Mouse (Mus musculus) gastrocnemius, adult 2 months (tissue): ENCODE measurements around the gene Paip2b. TPM values are rescaled to one million over a fixed set of nuclear protein-coding genes. Genes with fewer than 3 reads are reported as not detected.
A peak's percentile ranks its signal among the peaks of the same experiment; 100 is the strongest.
"Not testable (repeated sequence)": the region's sequence is repeated elsewhere in the genome, so short reads cannot be mapped to it uniquely, and the experiment has no call there.

Experiments used
- DNase-seq: peaks from one replicate; pipeline ENCODE4 v3.0.0; 2022
- H3K27ac ChIP-seq: fragments of 200-600 bp; 2 replicates; pipeline ENCODE4 v1.8.1; 2022; ENCODE audit warnings: mild to moderate bottlenecking
- H3K4me3 ChIP-seq: fragments of 200-600 bp; 2 replicates; pipeline ENCODE4 v1.8.1; 2022; ENCODE audit warnings: mild to moderate bottlenecking, moderate library complexity
- CTCF ChIP-seq: fragments of 200-600 bp; IDR thresholded peaks from 2 replicates; pipeline ENCODE4 v1.8.1; 2022; ENCODE audit warnings: antibody characterized with exemption, mild to moderate bottlenecking, moderate library complexity
- intact Hi-C: fragments of 180-260 bp; cut with DNase I; formaldehyde crosslinking; loops from one replicate; pipeline ENCODE4 v1.15.1; 2025
- total RNA-seq, 2 experiments: library from RNA; stranded (reverse); gene quantifications; 2 replicates each; pipeline ENCODE4 v1.2.3; 2021

Gene Paip2b
- total RNA-seq, 2 experiments from 2014 or later = 89.1 to 102 TPM

DNA sequence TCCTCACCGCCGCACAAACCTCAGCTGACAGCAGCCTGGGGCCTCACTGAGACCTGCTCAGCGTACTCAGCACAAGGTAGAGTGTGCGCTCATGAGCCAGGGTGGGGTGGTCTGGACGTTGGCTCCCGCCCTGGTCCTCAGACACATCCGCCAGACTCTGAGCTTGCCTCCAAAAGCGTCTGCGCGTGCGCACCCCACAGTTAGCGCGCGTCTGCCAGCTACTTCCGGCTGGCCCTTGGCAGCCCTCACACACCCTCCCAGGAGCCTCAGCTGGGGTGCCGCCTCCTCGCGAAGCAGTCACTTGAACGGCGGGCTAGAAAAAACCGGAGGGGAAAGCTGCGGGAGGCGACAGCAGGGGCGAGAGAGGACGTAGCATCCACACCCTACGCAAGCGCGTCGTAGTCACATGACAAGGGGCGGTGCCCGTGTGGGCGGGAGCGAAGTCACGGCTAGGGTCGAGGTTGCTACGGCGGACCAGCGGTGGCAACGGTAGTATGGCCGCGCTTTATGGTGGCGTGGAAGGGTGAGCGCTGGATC, 36.7 kb downstream of the Paip2b start, which contains the start of gene Nagk:
Gene Nagk (plus strand): TSS at position 223 of the 537 bp plus-strand sequence.
- intact Hi-C loops = loop anchor here (2.0 kb wide), 1 partner anchor 36 kb away; the partner anchor contains the start of gene Paip2b
- peak; percentile 94 for DNase-seq
- no peak for TF ChIP-seq CTCF

DNA sequence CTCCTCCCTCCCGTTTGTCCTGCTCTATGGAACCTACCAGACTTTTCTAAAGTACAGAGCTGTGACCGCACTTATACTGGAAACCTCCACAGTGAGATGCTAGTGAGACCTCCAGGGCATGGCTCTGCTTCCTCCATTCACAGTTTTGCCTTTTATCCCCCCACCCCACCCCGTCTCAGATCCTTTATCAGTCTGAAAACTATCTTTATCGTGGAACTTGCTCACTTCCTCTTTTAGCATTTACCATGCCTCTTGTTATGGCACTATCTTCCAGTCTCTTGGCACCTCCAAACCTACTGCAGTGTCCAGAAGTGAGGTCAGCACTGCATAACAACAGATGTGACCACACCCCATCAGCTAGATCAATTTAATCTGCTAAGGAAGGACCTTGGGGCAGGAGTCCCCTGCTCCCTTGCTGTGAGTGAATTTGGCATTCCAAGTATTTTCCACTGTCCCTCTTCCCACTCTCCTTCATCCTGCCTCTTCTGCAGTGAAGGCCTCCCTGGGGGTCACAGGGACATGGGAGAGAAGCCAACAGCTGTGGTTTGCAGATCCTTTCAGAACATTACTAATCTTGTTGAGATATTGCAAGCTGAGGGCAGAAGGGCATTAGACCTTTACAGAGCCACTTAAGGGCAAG, 40.2 kb downstream of the Paip2b start:
- Histone ChIP-seq H3K4me3 (no peak overlapping the region), H3K27ac (peak overlapping the region; percentile 31; the same call in 1 of the 2 replicates)
- intact Hi-C loops = no loop called here
- no peak for DNase-seq
- TF ChIP-seq CTCF = no peak

More for the DNA sequence above, 36.7 kb downstream of the Paip2b start, which contains the start of gene Nagk:
- Histone ChIP-seq H3K4me3 (peak within 1 kb of the TSS; percentile 89), H3K27ac (peak within 1 kb of the TSS; percentile 98)

DNA sequence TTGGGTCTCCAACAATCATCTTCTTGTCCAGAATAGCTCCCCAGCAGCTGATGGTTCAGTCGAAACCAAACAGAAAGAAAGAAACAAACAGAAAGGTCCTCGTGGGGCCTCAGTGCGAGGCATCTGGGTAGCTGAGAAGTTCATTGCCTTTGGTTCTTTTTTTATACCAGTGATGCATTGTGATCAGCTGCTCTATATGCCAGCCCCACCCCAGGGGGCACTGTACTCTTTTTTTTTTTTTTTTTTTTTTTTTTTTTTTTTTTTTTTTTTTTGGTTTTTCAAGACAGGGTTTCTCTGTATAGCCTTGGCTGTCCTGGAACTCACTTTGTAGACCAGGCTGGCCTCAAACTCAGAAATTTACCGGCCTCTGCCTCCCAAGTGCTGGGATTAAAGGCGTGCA, 41.0 kb downstream of the Paip2b start:
- H3K27ac ChIP-seq, DNase-seq, H3K4me3 ChIP-seq, intact Hi-C loops: not testable (repeated sequence)

DNA sequence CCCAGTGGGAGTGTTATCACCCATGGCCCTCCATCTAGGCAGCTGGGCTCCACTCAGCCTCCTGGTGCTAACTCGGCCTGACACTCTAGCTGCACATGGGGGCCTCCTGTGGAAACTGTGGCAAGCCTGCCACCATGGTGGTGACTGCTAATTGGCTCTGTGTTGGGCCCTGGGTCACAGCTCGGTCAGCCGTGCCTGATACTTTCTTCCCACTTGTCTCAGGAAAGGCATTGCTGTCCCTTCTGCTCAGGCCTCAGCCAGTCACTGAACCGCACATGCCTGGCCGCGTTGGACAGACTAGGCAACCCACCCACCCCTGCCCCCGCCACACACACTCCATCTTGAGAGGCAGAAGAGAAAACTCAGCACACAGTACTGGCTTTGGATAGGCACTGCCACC, 43.0 kb downstream of the Paip2b start:
- no peak for DNase-seq
- Histone ChIP-seq H3K27ac (no peak overlapping the region), H3K4me3 (no peak overlapping the region)
- intact Hi-C loops = no loop called here
- TF ChIP-seq CTCF = no peak

DNA sequence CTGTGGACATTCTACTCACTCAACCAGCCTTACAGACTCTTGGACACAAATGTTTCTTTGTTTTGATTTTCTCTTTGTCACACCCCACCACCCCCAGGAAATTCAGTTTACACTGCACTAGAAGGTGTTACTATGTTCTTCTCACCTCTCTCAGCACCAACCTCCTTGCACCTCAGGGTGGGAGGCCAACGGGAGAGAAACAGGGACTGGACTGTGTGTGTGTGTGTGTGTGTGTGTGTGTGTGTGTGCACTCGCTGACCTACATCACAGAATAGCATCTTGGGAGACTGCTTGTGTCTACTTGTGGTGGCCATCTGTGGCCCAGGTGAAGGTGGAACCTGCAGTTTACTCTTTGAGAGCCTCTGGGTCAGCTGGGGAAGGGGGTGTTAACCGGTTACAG, 45.1 kb downstream of the Paip2b start:
- no peak for TF ChIP-seq CTCF
- intact Hi-C loops = no loop called here
- H3K27ac ChIP-seq = no peak overlapping the region
- H3K4me3 ChIP-seq = no peak overlapping the region
- DNase-seq = no peak

DNA sequence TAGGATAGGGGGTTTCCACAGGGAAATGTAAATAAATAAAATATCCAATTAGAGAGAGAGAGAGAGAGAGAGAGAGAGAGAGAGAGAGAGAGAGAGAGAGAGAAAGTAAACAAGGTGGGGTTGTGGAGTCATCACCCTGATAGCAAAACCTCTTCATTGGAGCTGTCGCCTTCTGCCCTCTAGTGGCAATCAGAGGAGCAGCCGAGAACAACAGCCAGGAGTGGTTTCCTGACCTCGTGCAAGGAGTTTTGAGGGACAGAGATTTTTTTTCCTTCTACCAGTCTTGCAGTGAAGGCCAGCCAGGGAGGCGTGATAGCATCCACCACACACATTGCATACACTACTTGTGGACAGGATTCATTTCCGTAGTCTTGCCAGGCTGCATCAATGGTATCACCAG, 52.5 kb downstream of the Paip2b start:
- TF ChIP-seq CTCF = peak; percentile 81
- DNase-seq = peak; percentile 60

DNA sequence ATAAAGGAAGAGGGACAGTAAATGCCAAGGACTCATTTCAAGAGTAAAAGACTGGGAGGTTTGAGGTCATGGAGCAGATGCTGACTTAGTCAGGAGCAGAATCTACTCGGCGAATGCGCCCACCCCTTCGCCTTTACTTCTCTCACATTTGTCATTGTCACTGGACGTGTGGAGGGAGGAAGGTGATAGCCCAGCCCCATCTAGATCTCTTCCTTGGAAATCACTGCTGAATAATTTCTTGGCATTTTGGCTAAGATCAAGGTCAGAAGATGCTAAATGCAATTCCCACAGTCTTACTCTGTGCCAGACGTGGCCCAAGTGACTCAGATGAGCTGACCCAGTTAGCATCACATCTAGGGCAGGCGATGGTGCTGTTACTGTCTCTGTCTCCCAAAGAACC, 53.2 kb downstream of the Paip2b start:
- Histone ChIP-seq H3K27ac (no peak overlapping the region), H3K4me3 (no peak overlapping the region)
- TF ChIP-seq CTCF = no peak
- intact Hi-C loops = no loop called here
- DNase-seq = no peak

More for the DNA sequence above, 52.5 kb downstream of the Paip2b start:
- H3K27ac ChIP-seq = no peak overlapping the region
- H3K4me3 ChIP-seq = no peak overlapping the region
- intact Hi-C loops = no loop called here

DNA sequence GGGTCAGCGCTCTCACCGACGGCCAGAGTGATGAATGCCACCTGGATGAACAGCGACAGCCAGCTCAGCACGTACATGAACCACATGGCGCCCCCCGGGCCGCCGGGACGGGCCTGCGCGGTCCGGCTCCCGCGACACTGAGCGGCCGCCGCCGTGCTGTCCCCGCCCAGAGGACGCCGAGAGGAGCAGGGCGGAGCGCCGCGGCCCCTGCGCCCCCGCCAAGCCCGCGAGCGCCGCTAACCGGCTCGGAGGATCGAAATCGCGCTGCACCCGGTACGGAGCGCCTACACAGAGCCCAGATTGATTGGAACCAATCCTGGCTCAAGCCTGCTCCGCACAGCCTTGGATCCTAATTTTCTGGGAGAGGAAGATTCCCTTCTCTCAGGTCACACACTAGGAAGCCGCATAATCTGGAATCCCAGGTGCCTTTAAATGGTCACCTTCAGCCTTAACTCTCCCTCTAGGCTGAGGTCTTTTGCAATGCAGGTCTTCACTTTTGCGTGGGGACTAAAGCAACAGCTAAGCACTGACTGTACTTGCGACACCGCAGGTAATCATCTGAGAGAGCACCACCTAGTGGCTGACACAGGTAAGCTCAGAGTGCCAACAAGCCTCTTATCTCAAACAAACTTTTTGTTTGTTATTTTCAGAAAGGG, 55.8 kb downstream of the Paip2b start, which contains the start of gene Tex261:
Gene Tex261 (minus strand): TSS at position 176 of the 656 bp plus-strand sequence.
- Histone ChIP-seq H3K27ac (peak within 1 kb of the TSS; percentile 95), H3K4me3 (peak within 1 kb of the TSS; percentile 100)
- peak; percentile 66 for TF ChIP-seq CTCF
- intact Hi-C loops = no loop called here
- peak; percentile 96 for DNase-seq

DNA sequence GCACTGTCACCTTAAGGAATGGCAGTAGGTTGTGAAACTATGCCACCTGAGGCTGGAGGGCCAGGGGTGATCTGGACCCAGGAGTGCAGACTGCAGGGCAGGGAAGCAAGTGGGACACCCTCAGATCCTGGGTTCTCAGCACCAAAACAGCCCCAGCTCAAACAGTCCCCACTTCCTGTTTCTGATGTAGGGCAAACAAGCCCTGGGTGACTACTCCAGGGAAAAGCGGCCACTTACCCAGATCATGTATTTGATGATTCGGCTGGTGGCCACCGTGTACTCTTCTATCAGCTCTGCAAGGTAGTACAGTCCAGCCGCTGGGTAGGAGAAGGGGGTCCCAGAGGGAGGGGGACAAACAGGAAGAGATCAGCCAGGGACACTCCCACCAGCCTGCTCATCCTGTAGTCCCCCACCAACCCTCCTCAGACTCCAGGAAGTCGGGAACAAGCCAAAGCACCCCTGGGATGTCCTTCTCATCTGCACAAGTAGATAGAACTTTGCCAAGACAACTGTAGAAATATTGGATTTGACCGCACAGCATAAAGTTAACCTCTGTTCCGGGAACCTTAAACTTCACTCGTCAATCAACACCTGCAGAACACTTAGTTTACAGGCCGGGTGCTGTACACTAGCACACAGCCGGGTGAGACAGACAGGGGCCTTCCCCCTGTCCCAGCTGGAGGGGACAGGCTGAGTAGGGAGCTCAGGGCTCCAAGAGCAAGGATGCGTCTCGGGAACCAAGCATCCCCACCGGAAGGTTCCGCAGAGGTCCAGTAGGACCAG, 56.6 kb downstream of the Paip2b start:
- Histone ChIP-seq H3K27ac (peak overlapping the region; percentile 95), H3K4me3 (peak overlapping the region; percentile 100)
- no peak for DNase-seq
- intact Hi-C loops = no loop called here
- no peak for TF ChIP-seq CTCF

DNA sequence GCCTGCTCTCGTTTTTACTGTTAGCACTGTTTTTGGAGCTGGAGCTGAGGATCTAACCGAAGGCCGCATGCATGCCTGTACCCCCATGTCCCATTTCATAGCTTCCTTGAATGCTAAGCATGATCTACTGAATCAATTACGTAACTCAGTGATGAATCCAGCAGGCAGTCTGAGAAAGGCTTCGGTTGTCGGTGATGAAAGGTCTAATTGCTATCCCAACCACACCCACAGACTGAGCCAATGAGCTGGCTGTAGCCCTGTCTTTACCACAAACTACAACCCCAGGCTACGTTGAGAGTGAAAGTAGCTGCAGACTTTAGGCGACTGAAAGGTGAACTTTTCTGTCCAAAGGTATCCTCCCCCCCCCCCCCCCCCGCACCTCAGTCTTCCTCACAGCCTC, 57.4 kb downstream of the Paip2b start:
- Histone ChIP-seq H3K27ac (no peak overlapping the region), H3K4me3 (peak overlapping the region; percentile 100)
- intact Hi-C loops = no loop called here
- no peak for TF ChIP-seq CTCF
- no peak for DNase-seq

DNA sequence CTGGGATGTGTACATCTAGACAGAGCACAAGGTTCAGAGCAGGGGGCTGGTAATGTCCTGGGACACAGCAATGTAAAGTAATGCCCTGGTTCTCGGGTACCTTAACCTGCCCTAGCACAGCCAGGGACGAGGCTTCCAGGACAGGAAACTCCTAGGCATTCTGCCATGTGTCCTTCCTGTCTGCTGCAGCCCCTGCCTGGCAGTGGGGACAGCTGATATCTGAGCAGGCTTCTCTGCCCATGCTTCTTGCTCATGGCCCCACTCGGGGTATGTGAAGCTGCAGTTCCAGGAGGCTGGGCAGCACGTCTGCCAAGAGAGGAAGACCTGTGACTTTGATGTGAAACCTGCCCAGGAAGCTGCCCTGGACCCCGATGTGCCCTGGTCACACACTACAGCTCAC, 63.1 kb downstream of the Paip2b start:
- DNase-seq = peak; percentile 34
- no peak for TF ChIP-seq CTCF
- intact Hi-C loops = no loop called here

DNA sequence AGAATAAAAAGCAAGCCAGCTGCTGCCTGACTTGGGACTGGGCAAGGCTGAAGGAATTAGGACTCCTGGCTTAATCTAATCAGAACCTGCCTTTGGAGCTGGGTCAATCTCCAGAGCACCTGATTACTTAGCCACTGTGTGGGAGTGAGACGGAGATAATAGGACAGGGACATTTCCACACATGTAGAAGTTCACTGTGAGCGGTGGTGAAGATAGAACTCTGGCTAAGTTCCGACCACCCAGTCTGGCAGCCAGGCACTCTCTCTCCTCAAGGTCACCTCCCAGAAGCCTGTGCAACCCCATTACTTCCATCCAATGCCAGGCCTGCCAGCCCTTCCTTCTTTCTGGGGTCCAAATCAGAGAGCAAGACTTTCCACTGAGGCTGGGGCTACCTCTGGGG, 64.6 kb downstream of the Paip2b start:
- TF ChIP-seq CTCF = no peak
- Histone ChIP-seq H3K27ac (no peak overlapping the region), H3K4me3 (no peak overlapping the region)
- no peak for DNase-seq
- intact Hi-C loops = no loop called here

More for the DNA sequence above, 63.1 kb downstream of the Paip2b start:
- Histone ChIP-seq H3K27ac (no peak overlapping the region), H3K4me3 (no peak overlapping the region)
